16 mouse cellular contexts compared by ENCODE assay signal in genomic region chr11:78609657-78610056, GRCm38 (mm10).
"Had no signal": no experiment of that assay in that cellular context is flagged by ENCODE, and none has a peak within 500 bp of the region (broad histone marks: within the 10 kb centered on the region; RNA-seq: fewer than 3 reads in every experiment).

No protein-coding gene starts in this region.

- H3K4me1 ChIP-seq: lung, embryonic 15.5 days; midbrain, embryonic 13.5 days; midbrain, embryonic 15.5 days; neural tube, embryonic 12.5 days; stomach, embryonic 15.5 days had no signal

- ATAC-seq: lung, postnatal 0 days; midbrain, embryonic 13.5 days; midbrain, embryonic 15.5 days had no signal

- H3K9ac ChIP-seq: lung, embryonic 15.5 days; midbrain, embryonic 13.5 days; midbrain, embryonic 15.5 days; neural tube, embryonic 12.5 days; stomach, embryonic 15.5 days had no signal

- H3K4me2 ChIP-seq: lung, embryonic 15.5 days; midbrain, embryonic 11.5 days; midbrain, embryonic 13.5 days; midbrain, embryonic 15.5 days; neural tube, embryonic 12.5 days; stomach, embryonic 15.5 days had no signal

- H3K36me3 ChIP-seq: lung, embryonic 15.5 days; midbrain, embryonic 15.5 days; stomach, embryonic 15.5 days had no signal

- H3K27me3 ChIP-seq: lung, embryonic 15.5 days; megakaryocyte, embryonic 14.5 days; midbrain, embryonic 13.5 days; midbrain, embryonic 15.5 days; neural tube, embryonic 12.5 days; stomach, embryonic 15.5 days had no signal

- H3K9me3 ChIP-seq: lung, embryonic 15.5 days; megakaryocyte, embryonic 14.5 days; midbrain, embryonic 13.5 days; midbrain, embryonic 15.5 days; neural tube, embryonic 12.5 days; stomach, embryonic 15.5 days had no signal

- DNase-seq: lung, adult 2 months; lung, postnatal 14 days; right cerebral cortex, postnatal 14 days; thymus, adult 2 months; thymus, postnatal 25 days; thymus, postnatal 4 days had no signal

- H3K27ac ChIP-seq: lung, embryonic 15.5 days; macrophage; midbrain, embryonic 13.5 days; midbrain, embryonic 15.5 days; neural tube, embryonic 12.5 days; stomach, embryonic 15.5 days; stomach, postnatal 0 days had no signal

- H3K4me3 ChIP-seq: lung, embryonic 15.5 days; megakaryocyte, embryonic 14.5 days; midbrain, embryonic 13.5 days; midbrain, embryonic 15.5 days; neural tube, embryonic 12.5 days; stomach, embryonic 15.5 days had no signal
